In the genomic region with DNA sequence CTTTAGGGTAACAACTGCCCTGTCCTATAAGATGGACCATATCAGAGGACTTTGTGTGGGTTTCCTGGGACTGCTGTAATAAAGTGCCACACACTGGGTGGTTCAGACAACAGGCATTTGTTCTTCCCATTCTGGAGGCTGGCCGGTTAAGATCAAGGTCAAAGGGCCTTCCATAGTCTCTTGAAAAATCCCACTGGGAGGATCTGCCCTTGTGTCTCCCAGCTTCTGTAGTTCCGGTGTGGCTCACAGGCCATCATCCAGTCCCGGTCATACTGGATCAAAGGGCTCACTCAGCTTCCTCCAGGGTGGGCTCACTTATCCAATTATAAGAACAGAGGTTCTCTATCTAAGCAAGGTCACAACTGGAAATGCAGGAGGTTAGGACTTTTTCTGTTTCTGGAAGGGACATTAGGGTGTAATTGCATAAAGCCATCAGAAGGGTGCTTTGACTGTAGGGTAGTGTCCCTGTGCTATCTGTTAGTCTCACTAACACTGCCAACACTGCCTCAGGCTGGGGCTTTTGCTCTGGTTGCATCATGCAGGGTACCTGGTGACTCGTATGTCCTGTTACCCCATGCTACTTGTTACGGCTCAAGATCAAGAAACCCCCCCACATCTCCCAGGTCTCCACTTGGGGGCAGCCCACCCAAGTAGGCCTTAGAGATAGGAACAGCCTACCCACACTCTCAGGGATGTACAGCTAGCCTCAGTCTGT, we compare ENCODE assay signal across 17 mouse cellular contexts. TPM values are rescaled to one million over a fixed set of nuclear protein-coding genes. Genes with fewer than 3 reads are reported as not detected.
DNase-seq lines count a peak whose midpoint lies in the region; ATAC-seq and TF ChIP-seq lines count a peak whose summit lies in the region.
"Had no signal": no experiment of that assay in that cellular context is flagged by ENCODE, and none has a peak within 500 bp of the region (broad histone marks: within the 10 kb centered on the region; RNA-seq: fewer than 3 reads in every experiment).

No protein-coding gene starts in this region.

- TF ChIP-seq CTCF in testis, adult 2 months (IDR thresholded peaks at IDR 0.05; ENCODE audit: control insufficient read depth, insufficient read depth, insufficient replicate concordance, low read depth, low read length): no peak

- TF ChIP-seq POLR2A in testis, adult 2 months (IDR thresholded peaks at IDR 0.05; ENCODE audit: control insufficient read depth, low read depth, low read length): no peak

- H3K27me3 ChIP-seq in testis, adult 2 months (ENCODE audit: control insufficient read depth, insufficient read depth, low read length): no peaks in the 10 kb centered on the region
- H3K27me3 ChIP-seq: lung, embryonic 15.5 days had no signal

- peak overlapping the region; percentile 9; the same call in 1 of the 2 replicates for H3K27ac ChIP-seq in testis, adult 2 months (ENCODE audit: control insufficient read depth, insufficient read depth, low read depth, low read length)
- H3K27ac ChIP-seq: heart, embryonic 10.5 days; lung, embryonic 15.5 days had no signal

- no peaks in the 10 kb centered on the region for H3K36me3 ChIP-seq in testis, adult 2 months (ENCODE audit: control insufficient read depth, insufficient read depth, low read length)
- H3K36me3 ChIP-seq: heart, embryonic 10.5 days; lung, embryonic 15.5 days had no signal

- ATAC-seq in common myeloid progenitor, adult 5-6 weeks (replicated peaks; ENCODE audit: low read depth, poor library complexity, severe bottlenecking): 0 out of 2 replicates have a peak, but pooled peaks have one; percentile 36
- ATAC-seq: forebrain, embryonic 16.5 days; intestine, embryonic 16.5 days had no signal

- no peak overlapping the region for H3K4me3 ChIP-seq in testis, adult 2 months (ENCODE audit: control insufficient read depth, low read depth, low read length)
- H3K4me3 ChIP-seq: heart, embryonic 10.5 days; lung, embryonic 15.5 days; megakaryocyte, embryonic 14.5 days had no signal

- peaks cover 15% of the 10 kb centered on the region for H3K4me1 ChIP-seq in testis, adult 2 months (ENCODE audit: control insufficient read depth, insufficient read depth, low read length)

- DNase-seq in heart, adult 11 months: peak; percentile 91
- no peak for DNase-seq in heart, postnatal 4 days
- DNase-seq in testis, postnatal 14 days (ENCODE audit: low spot score): no peak
- no peak for DNase-seq in natural killer cell, adult 2 months (ENCODE audit: low spot score in 2 of 2)
- no peak for DNase-seq in cerebellum, adult 11 months
- DNase-seq: cerebellum, adult 9-11 months; gastrocnemius, postnatal 10 days; layer of hippocampus, postnatal 36 days; retina, postnatal 1 day; thymus, postnatal 36 days had no signal

RNA-seq across cellular contexts. Expression of a gene that starts 51.9 kb away (rescaled TPM):
- 10 to 100 TPM; 26.5 to 28.6 TPM for total RNA-seq in heart, postnatal 4 days (2021)
- polyA plus RNA-seq in testis, adult 2 months (2012; rRNA removed): 29.1 and 32.9 TPM in 2 replicates
- total RNA-seq in common myeloid progenitor, adult 5-6 weeks (2017): 9.5 and 10.3 TPM in 2 replicates
